Mouse (Mus musculus) liver, adult 2 months (tissue): ENCODE measurements around the gene Gm20388. TPM values are rescaled to one million over a fixed set of nuclear protein-coding genes. Genes with fewer than 3 reads are reported as not detected.

Experiments
- DNase-seq: peaks from one replicate; pipeline ENCODE4 v3.0.0-alpha.2; 2011; ENCODE audit warnings: low read depth, low spot score; ENCODE audit errors: extremely low read depth
- H3K27ac ChIP-seq: fragments of 200-500 bp; replicated peaks from 2 replicates; pipeline ENCODE4 v1.5.1; 2012; ENCODE audit warnings: low read depth, mild to moderate bottlenecking, control low read depth, inconsistent platforms, low read length; ENCODE audit not compliant: insufficient read depth
- H3K27me3 ChIP-seq: fragments of 200-500 bp; 2 replicates; pipeline ENCODE4 v1.6.1; 2012; ENCODE audit warnings: mild to moderate bottlenecking, moderate library complexity, low read length, inconsistent platforms; ENCODE audit not compliant: control insufficient read depth, insufficient read depth
- H3K36me3 ChIP-seq: fragments of 200-500 bp; 2 replicates; pipeline ENCODE4 v1.6.1; 2012; ENCODE audit warnings: low read length, inconsistent platforms; ENCODE audit not compliant: control insufficient read depth, insufficient read depth
- H3K4me1 ChIP-seq: fragments of 200-500 bp; 2 replicates; pipeline ENCODE4 v1.6.1; 2011; ENCODE audit warnings: low read length; ENCODE audit not compliant: control insufficient read depth, insufficient read depth
- H3K4me3 ChIP-seq: fragments of 200-500 bp; 2 replicates; pipeline ENCODE4 v1.5.1; 2011; ENCODE audit warnings: low read depth, mild to moderate bottlenecking, control low read depth, low read length, moderate library complexity; ENCODE audit not compliant: insufficient read depth
- H3K79me2 ChIP-seq: fragments of 200-500 bp; 2 replicates; pipeline ENCODE4 v1.6.1; 2012; ENCODE audit warnings: inconsistent platforms, mild to moderate bottlenecking, low read length, moderate library complexity; ENCODE audit not compliant: control insufficient read depth, insufficient read depth
- H3K9ac ChIP-seq: fragments of 200-500 bp; 2 replicates; pipeline ENCODE4 v1.6.1; 2012; ENCODE audit warnings: low read depth, mild to moderate bottlenecking, control low read depth, inconsistent platforms, low read length
- CTCF ChIP-seq: fragments of 200-500 bp; IDR thresholded peaks from 2 replicates; pipeline ENCODE4 v1.5.1; 2011; ENCODE audit warnings: low read depth, low read length, control low read depth
- POLR2A ChIP-seq: fragments of 200-500 bp; IDR thresholded peaks from 2 replicates; pipeline ENCODE4 v1.6.1; 2011; ENCODE audit warnings: low read length, control low read depth; ENCODE audit not compliant: insufficient read depth; ENCODE audit errors: extremely low read depth
- WGBS: fragments of 180-500 bp; shearing (Covaris S2); methylation state at CpG from one replicate; pipeline ENCODE4 v1.1.7; 2018; 5-methylcytosine and 5-hydroxymethylcytosine counted together
- polyA plus RNA-seq: library from polyadenylated mRNA; depleted of rRNA; stranded (reverse); fragments of >200 nt; gene quantifications from 2 replicates; pipeline ENCODE4 v1.2.3, GENCODE M21; 2012
- total RNA-seq: library from RNA; depleted of rRNA; stranded (reverse); fragments of >200 nt; gene quantifications from 2 replicates; pipeline ENCODE4 v1.2.3, GENCODE M21; 2014

Gm20388 gene
- total and polyA plus RNA-seq, 2 experiments, result 6.4 to 19.9 TPM

- H3K9ac ChIP-seq, result peak overlapping the region; percentile 5
- no peaks in the 10 kb centered on the region for H3K36me3 ChIP-seq
- 56% methylated on average over 11 of the region's 11 CpGs for WGBS
- peak; percentile 67 for DNase-seq
- peaks cover 90% of the 10 kb centered on the region for H3K79me2 ChIP-seq
- peaks cover 60% of the 10 kb centered on the region for H3K4me1 ChIP-seq
- H3K27me3 ChIP-seq, result no peaks in the 10 kb centered on the region
- TF ChIP-seq POLR2A, result no peak
- TF ChIP-seq CTCF, result no peak
- no peak overlapping the region for H3K4me3 ChIP-seq
- peak overlapping the region; percentile 38 for H3K27ac ChIP-seq
These were observed 1732.7 kb downstream of the Gm20388 start for GRCm38 (mm10) chr8:121643384-121643783.

GRCm38 (mm10) chr8:121647511-121648215 is 1737.0 kb downstream of the Gm20388 start:
- Histone ChIP-seq H3K4me3 (no peak overlapping the region), H3K27me3 (no peaks in the 10 kb centered on the region), H3K79me2 (peaks cover 79% of the 10 kb centered on the region), H3K4me1 (peaks cover 62% of the 10 kb centered on the region), H3K36me3 (no peaks in the 10 kb centered on the region), H3K27ac (peak overlapping the region; percentile 65), H3K9ac (no peak overlapping the region)
- TF ChIP-seq POLR2A, result no peak
- no peak for TF ChIP-seq CTCF
- peak; percentile 94 for DNase-seq
- 70% methylated on average over 12 of the region's 12 CpGs for WGBS

- peak overlapping the region; percentile 19 for H3K9ac ChIP-seq
- peaks cover 60% of the 10 kb centered on the region for H3K4me1 ChIP-seq
- WGBS, result 62% methylated on average over 16 of the region's 16 CpGs
These were observed 1737.8 kb downstream of the Gm20388 start for GRCm38 (mm10) chr8:121648451-121648850.

GRCm38 (mm10) chr8:121649423-121649822 is 1738.8 kb downstream of the Gm20388 start:
- H3K27me3 ChIP-seq, result no peaks in the 10 kb centered on the region
- no peak for TF ChIP-seq CTCF
- no peak for TF ChIP-seq POLR2A
- no peaks in the 10 kb centered on the region for H3K36me3 ChIP-seq
- H3K79me2 ChIP-seq, result peaks cover 62% of the 10 kb centered on the region
- DNase-seq, result peak; percentile 62
- 50% methylated on average over 5 of the region's 5 CpGs for WGBS
- peak overlapping the region; percentile 16; the same call in 1 of the 2 replicates for H3K4me3 ChIP-seq
- peaks cover 55% of the 10 kb centered on the region for H3K4me1 ChIP-seq
- H3K27ac ChIP-seq, result peak overlapping the region; percentile 48
- H3K9ac ChIP-seq, result peak overlapping the region; percentile 7; the same call in 1 of the 2 replicates

More at GRCm38 (mm10) chr8:121648451-121648850, 1737.8 kb downstream of the Gm20388 start:
- H3K79me2 ChIP-seq, result peaks cover 72% of the 10 kb centered on the region
- no peaks in the 10 kb centered on the region for H3K27me3 ChIP-seq
- no peak for DNase-seq
- TF ChIP-seq CTCF, result no peak
- no peak for TF ChIP-seq POLR2A
- H3K4me3 ChIP-seq, result no peak overlapping the region
- H3K36me3 ChIP-seq, result no peaks in the 10 kb centered on the region
- H3K27ac ChIP-seq, result peak overlapping the region; percentile 55

DNA sequence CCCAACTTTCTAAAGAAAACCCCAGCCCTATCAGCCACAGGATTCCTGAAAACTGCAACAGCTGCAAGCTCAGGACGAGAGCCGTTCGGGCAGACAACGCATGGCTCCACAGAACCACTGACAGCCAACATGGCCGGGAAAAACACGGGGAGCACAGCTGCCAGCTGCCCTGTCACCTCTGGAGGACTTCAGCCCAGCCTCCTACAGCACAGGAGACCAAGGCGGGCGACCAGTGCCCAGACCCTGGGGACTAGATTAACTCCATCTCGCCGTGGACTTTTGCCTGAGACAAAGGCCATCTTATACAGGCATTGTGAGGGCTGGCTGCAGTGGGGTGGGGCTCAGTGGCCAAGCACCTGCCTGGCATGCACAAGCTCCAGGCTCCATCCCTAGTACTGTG is 1739.3 kb downstream of the Gm20388 start:
- DNase-seq, result peak; percentile 66
- Histone ChIP-seq H3K4me1 (peaks cover 51% of the 10 kb centered on the region), H3K79me2 (peaks cover 57% of the 10 kb centered on the region), H3K4me3 (peak overlapping the region; percentile 16), H3K36me3 (no peaks in the 10 kb centered on the region), H3K9ac (peak overlapping the region; percentile 29; the same call in 1 of the 2 replicates), H3K27me3 (no peaks in the 10 kb centered on the region), H3K27ac (peak overlapping the region; percentile 48)
- TF ChIP-seq POLR2A, result no peak
- 16% methylated on average over 10 of the region's 10 CpGs for WGBS
